Mouse (Mus musculus) hindbrain, postnatal 0 days (tissue): ENCODE measurements at regions not wholly inside any gene's neighbourhood (a gene's known extent, or its start where the extent isn't known, plus 50 kb on each side); places are given as distances from the start of the nearest gene placed in this dataset.

ENCODE experiments used
- ATAC-seq: fragments of 200-750 bp; cut with Nextera tagmentation; 2 replicates; pipeline ENCODE4 v1.8.0; 2017; ENCODE audit warnings: mild to moderate bottlenecking, moderate TSS enrichment, moderate library complexity
- DNase-seq: peaks from one replicate; pipeline ENCODE4 v3.0.0-alpha.2; 2015; ENCODE audit warnings: low spot score
- H3K27ac ChIP-seq: fragments of 300-500 bp; sonication (generic); 2 replicates; pipeline ENCODE4 v1.5.1; 2014; ENCODE audit warnings: mild to moderate bottlenecking
- H3K27me3 ChIP-seq: fragments of 300-500 bp; sonication (generic); 2 replicates; pipeline ENCODE4 v1.6.1; 2014; ENCODE audit warnings: low read length, mixed read lengths; ENCODE audit not compliant: insufficient read depth
- H3K36me3 ChIP-seq: fragments of 300-500 bp; sonication (generic); 2 replicates; pipeline ENCODE4 v1.6.1; 2014; ENCODE audit warnings: low read length, mixed read lengths; ENCODE audit not compliant: insufficient read depth
- H3K4me1 ChIP-seq: fragments of 300-500 bp; sonication (generic); 2 replicates; pipeline ENCODE4 v1.6.1; 2014; ENCODE audit warnings: antibody characterized with exemption, low read length, mixed read lengths; ENCODE audit not compliant: insufficient read depth
- H3K4me2 ChIP-seq: fragments of 300-500 bp; sonication (generic); 2 replicates; pipeline ENCODE4 v1.6.1; 2014; ENCODE audit warnings: low read depth, mild to moderate bottlenecking, low read length, moderate library complexity, mixed read lengths
- H3K4me3 ChIP-seq: fragments of 300-500 bp; sonication (generic); 2 replicates; pipeline ENCODE4 v1.5.1; 2014; ENCODE audit warnings: low read length
- H3K9ac ChIP-seq: fragments of 300-500 bp; sonication (generic); replicated peaks from 2 replicates; pipeline ENCODE4 v1.6.1; 2014; ENCODE audit warnings: mild to moderate bottlenecking, low read length, moderate library complexity, mixed read lengths
- H3K9me3 ChIP-seq: fragments of 300-500 bp; sonication (generic); 2 replicates; pipeline ENCODE4 v1.6.1; 2016; ENCODE audit warnings: low read length, mixed read lengths
- CTCF ChIP-seq: IDR thresholded peaks from 2 replicates; pipeline ENCODE4 v1.5.1; 2016; ENCODE audit warnings: antibody characterized with exemption, control low read depth, low read depth
- WGBS: fragments of 180-500 bp; shearing (Covaris S2); extraction: QIAGEN DNeasy Blood & Tissue Kit; methylation state at CpG from one replicate; pipeline ENCODE4 v1.1.7; 2014; 5-methylcytosine and 5-hydroxymethylcytosine counted together

DNA sequence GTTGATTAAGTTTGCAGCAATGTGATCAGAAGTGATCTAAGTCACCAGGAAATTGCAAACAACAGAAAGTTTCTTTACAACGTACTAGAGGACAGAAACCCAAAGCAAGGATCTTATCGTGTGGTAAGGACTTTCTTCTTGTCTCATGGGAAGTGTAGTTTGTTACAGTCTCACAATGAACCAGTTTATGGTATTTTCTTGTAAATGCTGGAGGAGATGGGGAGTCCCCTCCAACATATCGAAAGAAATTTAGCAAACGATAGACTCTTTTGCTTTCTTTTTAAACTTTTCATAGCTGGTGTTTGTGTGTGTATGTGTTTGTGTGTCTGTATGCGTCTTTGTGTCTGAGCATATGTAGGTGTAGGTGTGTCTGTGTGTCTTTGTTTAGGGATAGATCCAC, 453.0 kb upstream of the Dab2 start:
- 89% methylated on average over 5 of the region's 5 CpGs for WGBS
- no peaks in the 10 kb centered on the region for H3K36me3 ChIP-seq
- no peaks in the 10 kb centered on the region for H3K4me1 ChIP-seq
- no peak overlapping the region for H3K4me2 ChIP-seq
- H3K4me3 ChIP-seq, result no peak overlapping the region
- no peaks in the 10 kb centered on the region for H3K9me3 ChIP-seq
- DNase-seq (no peak), ATAC-seq (no peak)
- no peak for TF ChIP-seq CTCF
- H3K27ac ChIP-seq, result no peak overlapping the region
- H3K27me3 ChIP-seq, result no peaks in the 10 kb centered on the region
- H3K9ac ChIP-seq, result no peak overlapping the region

DNA sequence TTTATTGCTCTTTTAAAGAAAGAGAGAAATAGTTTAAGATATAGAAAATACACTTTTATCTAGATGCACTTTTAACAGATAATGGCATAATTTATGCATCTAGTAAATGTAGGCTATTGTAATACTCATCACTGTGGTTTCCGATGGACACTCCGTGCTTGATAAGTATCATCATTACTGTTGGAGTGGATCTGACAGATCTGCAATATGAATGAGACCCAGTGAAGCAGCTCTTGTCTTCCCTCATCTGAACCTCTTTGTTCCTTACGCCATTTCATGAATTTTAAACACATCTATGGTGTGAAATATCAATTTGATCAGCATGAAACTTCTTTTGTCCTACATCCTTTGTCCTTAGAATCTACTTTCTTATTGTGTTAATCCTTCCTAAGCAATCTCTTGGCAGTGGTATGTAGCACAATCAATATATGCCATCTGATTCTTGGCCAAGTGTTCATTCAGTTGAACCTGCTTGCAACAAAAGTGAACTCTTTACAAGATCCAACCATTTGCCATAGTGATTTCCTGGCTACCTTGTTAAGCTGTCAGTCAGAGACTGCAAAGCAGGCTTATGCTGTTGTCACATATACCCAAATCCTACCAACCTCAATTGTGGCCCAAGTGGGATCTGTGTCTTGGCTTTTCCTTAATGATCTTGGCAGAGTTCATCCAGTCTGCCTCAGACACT, 452.0 kb upstream of the Dab2 start:
- Histone ChIP-seq H3K9me3 (no peaks in the 10 kb centered on the region), H3K4me2 (no peak overlapping the region), H3K36me3 (no peaks in the 10 kb centered on the region), H3K4me3 (no peak overlapping the region), H3K4me1 (no peaks in the 10 kb centered on the region), H3K27me3 (no peaks in the 10 kb centered on the region), H3K9ac (no peak overlapping the region), H3K27ac (no peak overlapping the region)
- WGBS, result 32% methylated on average over 3 of the region's 3 CpGs
- TF ChIP-seq CTCF, result no peak
- DNase-seq (peak; percentile 43), ATAC-seq (peak; percentile 69)

DNA sequence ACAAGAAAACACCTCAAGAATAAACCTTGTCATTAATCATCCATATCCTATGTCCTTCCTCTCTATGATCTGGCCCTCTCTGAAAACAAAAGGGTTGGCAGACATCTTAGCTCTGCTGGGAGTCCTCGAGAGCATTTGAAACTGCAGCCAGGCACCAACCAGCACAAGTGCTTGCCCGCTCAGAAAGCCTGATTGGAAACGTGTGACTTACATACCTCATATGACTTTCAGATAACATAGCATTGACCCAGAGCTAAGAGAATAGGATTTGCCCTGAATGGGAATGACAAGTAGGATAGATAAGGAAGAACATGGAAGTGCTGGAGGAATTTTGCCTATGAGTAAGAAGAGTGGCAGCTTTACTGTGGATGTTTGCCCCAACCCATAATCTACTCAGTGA, 447.1 kb upstream of the Dab2 start:
- no peak overlapping the region for H3K9ac ChIP-seq
- WGBS, result 62% methylated on average over 3 of the region's 3 CpGs
- no peaks in the 10 kb centered on the region for H3K36me3 ChIP-seq
- no peaks in the 10 kb centered on the region for H3K27me3 ChIP-seq
- H3K4me1 ChIP-seq, result no peaks in the 10 kb centered on the region
- no peak for DNase-seq
- no peaks in the 10 kb centered on the region for H3K9me3 ChIP-seq
- TF ChIP-seq CTCF, result no peak
- no peak overlapping the region for H3K4me2 ChIP-seq
- no peak for ATAC-seq
- H3K4me3 ChIP-seq, result no peak overlapping the region
- H3K27ac ChIP-seq, result no peak overlapping the region

DNA sequence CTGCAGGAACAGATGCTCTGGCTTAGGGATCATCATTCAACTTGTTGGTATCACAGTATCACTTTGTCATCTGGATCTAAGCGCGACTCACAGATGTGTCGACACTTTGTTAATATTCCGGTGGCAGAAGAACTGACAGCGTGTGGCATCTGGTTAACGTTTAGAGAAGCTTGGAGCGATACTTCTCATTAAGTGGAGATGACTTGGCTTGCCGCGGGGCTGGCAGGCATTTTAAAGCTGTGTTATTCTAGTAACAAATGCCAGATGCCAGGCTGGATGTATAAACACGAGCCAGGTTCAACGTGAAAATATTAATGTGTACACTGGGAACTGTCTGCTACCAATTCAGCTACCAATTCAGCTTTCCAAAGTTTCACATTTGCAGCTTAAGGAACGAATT, 430.3 kb upstream of the Dab2 start:
- no peaks in the 10 kb centered on the region for H3K36me3 ChIP-seq
- DNase-seq, result peak; percentile 46
- H3K9ac ChIP-seq, result no peak overlapping the region
- no peak overlapping the region for H3K27ac ChIP-seq
- WGBS, result 64% methylated on average over 12 of the region's 12 CpGs
- no peak overlapping the region for H3K4me2 ChIP-seq
- H3K27me3 ChIP-seq, result no peaks in the 10 kb centered on the region
- no peaks in the 10 kb centered on the region for H3K9me3 ChIP-seq
- ATAC-seq, result no peak
- no peak for TF ChIP-seq CTCF
- H3K4me1 ChIP-seq, result no peaks in the 10 kb centered on the region
- H3K4me3 ChIP-seq, result no peak overlapping the region

DNA sequence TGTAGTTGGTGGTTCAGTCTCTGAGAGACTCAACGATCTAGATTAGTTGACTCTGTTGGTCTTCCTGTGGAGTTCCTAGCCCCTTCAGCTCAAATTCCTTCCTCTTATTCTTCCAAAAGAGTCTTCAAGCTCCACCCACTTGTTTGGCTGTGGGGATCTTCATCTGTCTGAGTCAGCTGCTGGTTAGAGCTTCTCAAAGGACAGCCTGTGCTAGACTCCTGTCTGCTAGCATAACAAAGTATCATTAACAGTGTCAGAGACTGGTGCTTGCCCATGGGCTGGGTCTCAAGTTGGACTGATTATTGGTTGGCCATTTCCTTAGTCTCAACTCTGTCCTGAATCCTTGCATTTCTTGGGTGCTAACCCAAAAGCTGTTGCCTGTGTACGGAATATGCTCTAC, 429.7 kb upstream of the Dab2 start:
- no peaks in the 10 kb centered on the region for H3K4me1 ChIP-seq
- no peak for DNase-seq
- no peaks in the 10 kb centered on the region for H3K9me3 ChIP-seq
- no peak overlapping the region for H3K27ac ChIP-seq
- TF ChIP-seq CTCF, result no peak
- H3K27me3 ChIP-seq, result no peaks in the 10 kb centered on the region
- WGBS, result 81% methylated on average over 2 of the region's 2 CpGs
- no peak overlapping the region for H3K9ac ChIP-seq
- H3K4me2 ChIP-seq, result no peak overlapping the region
- H3K36me3 ChIP-seq, result no peaks in the 10 kb centered on the region
- H3K4me3 ChIP-seq, result no peak overlapping the region
- ATAC-seq, result no peak

DNA sequence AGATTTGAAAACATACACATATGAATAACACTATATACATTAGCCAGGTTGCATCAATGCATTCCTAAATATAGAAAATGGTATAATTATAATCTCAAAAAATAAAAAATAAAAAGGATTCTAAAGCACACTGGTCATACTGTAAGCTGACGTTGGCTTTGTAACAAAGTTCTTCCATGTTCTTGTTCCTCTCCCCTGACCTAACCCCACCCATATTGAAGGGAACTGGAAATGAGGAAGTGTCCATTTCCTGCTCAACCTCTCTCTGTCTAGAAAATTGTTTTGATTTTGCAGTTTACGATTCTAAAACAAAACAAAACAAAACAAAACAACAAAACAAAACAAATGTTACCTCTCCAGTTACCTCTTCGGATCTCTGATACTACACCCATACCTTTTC, 427.5 kb upstream of the Dab2 start:
- H3K4me2 ChIP-seq, result no peak overlapping the region
- H3K4me3 ChIP-seq, result no peak overlapping the region
- TF ChIP-seq CTCF, result no peak
- 90% methylated on average over 3 of the region's 3 CpGs for WGBS
- H3K9ac ChIP-seq, result no peak overlapping the region
- H3K27me3 ChIP-seq, result no peaks in the 10 kb centered on the region
- DNase-seq (no peak), ATAC-seq (no peak)
- no peaks in the 10 kb centered on the region for H3K36me3 ChIP-seq
- H3K9me3 ChIP-seq, result no peaks in the 10 kb centered on the region
- H3K27ac ChIP-seq, result no peak overlapping the region
- no peaks in the 10 kb centered on the region for H3K4me1 ChIP-seq

DNA sequence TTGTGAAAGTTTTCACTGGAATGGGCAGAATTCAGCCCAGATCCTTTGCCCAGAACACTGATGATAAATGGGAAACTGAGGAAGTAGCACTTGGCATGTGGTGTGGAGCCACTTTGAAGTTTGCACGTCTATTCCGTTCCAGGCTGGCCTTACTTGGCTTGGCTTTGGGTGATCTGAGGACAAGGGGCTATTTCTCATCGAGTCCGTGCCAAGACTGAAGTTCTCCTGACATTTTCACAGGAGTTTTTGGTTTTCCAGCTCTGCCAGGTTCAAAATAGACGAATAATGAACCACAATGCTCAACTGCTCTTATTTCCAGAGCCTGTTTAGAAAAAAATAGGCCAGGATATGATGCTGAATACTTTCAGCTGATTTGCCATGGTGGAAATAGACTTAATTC, 421.8 kb upstream of the Dab2 start:
- DNase-seq (no peak), ATAC-seq (no peak)
- WGBS, result 89% methylated on average over 5 of the region's 5 CpGs

More for the DNA sequence above, 421.8 kb upstream of the Dab2 start:
- H3K36me3 ChIP-seq, result no peaks in the 10 kb centered on the region
- no peak overlapping the region for H3K4me3 ChIP-seq
- no peak overlapping the region for H3K27ac ChIP-seq
- no peak for TF ChIP-seq CTCF
- H3K9ac ChIP-seq, result no peak overlapping the region
- H3K4me1 ChIP-seq, result no peaks in the 10 kb centered on the region
- H3K4me2 ChIP-seq, result no peak overlapping the region
- no peaks in the 10 kb centered on the region for H3K27me3 ChIP-seq
- no peaks in the 10 kb centered on the region for H3K9me3 ChIP-seq
